In genomic region chr5:32459251-32459881, GRCm38 (mm10) we compare ENCODE assay signal across 8 mouse cellular contexts. TPM values are rescaled to one million over a fixed set of nuclear protein-coding genes. Genes with fewer than 3 reads are reported as not detected.
DNase-seq lines count a peak whose midpoint lies in the region; ATAC-seq lines count a peak whose summit lies in the region.

No protein-coding gene starts in this region.

- H3K27me3 ChIP-seq in heart, embryonic 16.5 days (ENCODE audit: control insufficient read depth, insufficient read depth, low read length), result no peaks in the 10 kb centered on the region
- H3K27me3 ChIP-seq in midbrain, embryonic 15.5 days (replicated peaks), result no peaks in the 10 kb centered on the region

- H3K36me3 ChIP-seq in heart, embryonic 16.5 days (ENCODE audit: control insufficient read depth, insufficient read depth), result no peaks in the 10 kb centered on the region
- H3K36me3 ChIP-seq in midbrain, embryonic 15.5 days (replicated peaks), result no peaks in the 10 kb centered on the region

- peak; percentile 71 for ATAC-seq in heart, embryonic 16.5 days (replicated peaks; ENCODE audit: extremely low read depth, insufficient read depth, low FRiP score)
- ATAC-seq in erythroid progenitor cell, adult 5-6 weeks (replicated peaks; ENCODE audit: low FRiP score, poor library complexity, severe bottlenecking), result peak; percentile 32
- peak; percentile 87 for ATAC-seq in midbrain, embryonic 15.5 days (replicated peaks)

- H3K4me1 ChIP-seq in heart, embryonic 16.5 days (ENCODE audit: control insufficient read depth, insufficient read depth, low read length), result peaks cover 23% of the 10 kb centered on the region
- H3K4me1 ChIP-seq in midbrain, embryonic 15.5 days, result peaks cover 16% of the 10 kb centered on the region

- peak overlapping the region; percentile 67; the same call in 1 of the 2 replicates for H3K4me2 ChIP-seq in heart, embryonic 16.5 days (ENCODE audit: low read depth, low read length)
- peak overlapping the region; percentile 82 for H3K4me2 ChIP-seq in midbrain, embryonic 15.5 days

- peak overlapping the region; percentile 93 for H3K4me3 ChIP-seq in heart, embryonic 16.5 days (ENCODE audit: low read length)
- H3K4me3 ChIP-seq in midbrain, embryonic 15.5 days, result peak overlapping the region; percentile 94

- peak overlapping the region; percentile 98 for H3K27ac ChIP-seq in heart, embryonic 16.5 days (ENCODE audit: low read length)
- peak overlapping the region; percentile 99 for H3K27ac ChIP-seq in midbrain, embryonic 15.5 days

- H3K9ac ChIP-seq in heart, embryonic 16.5 days (ENCODE audit: low read length), result peak overlapping the region; percentile 97
- H3K9ac ChIP-seq in midbrain, embryonic 15.5 days, result peak overlapping the region; percentile 99

- WGBS in heart, embryonic 16.5 days, result under 1% methylated on average over 60 of the region's 63 CpGs
- WGBS in midbrain, embryonic 15.5 days, result 0% methylated on average over 46 of the region's 63 CpGs

- H3K9me3 ChIP-seq in heart, embryonic 16.5 days (replicated peaks; ENCODE audit: control insufficient read depth, low read length), result no peaks in the 10 kb centered on the region
- H3K9me3 ChIP-seq in midbrain, embryonic 15.5 days, result no peaks in the 10 kb centered on the region

- no peak for DNase-seq in heart, postnatal 14 days
- DNase-seq in urinary bladder, postnatal 10 days (ENCODE audit: low spot score), result peak; percentile 32
- DNase-seq in urinary bladder, postnatal 36 days (ENCODE audit: low spot score in 2 of 2), result no peak
- DNase-seq in layer of hippocampus, postnatal 25 days (ENCODE audit: extremely low spot score in 1 of 2, low spot score in 1 of 2), result peak; percentile 22 to 42
- DNase-seq in gastrocnemius, postnatal 25 days, result no peak

- intact Hi-C loops in heart, postnatal 14 days (cut with DNase I), result no loop called here

RNA-seq across cellular contexts. Expression of gene Ppp1cb, which starts 0.7 kb away (rescaled TPM):
- polyA plus RNA-seq in heart, embryonic 16.5 days (2015; fragmentation: Nextera tagmentation; extraction: Ambion mirVana), result 225 and 251 TPM in 2 replicates
- total RNA-seq in heart, postnatal 14 days (2021), result 100 to 1,000 TPM; 476 to 479 TPM
- 194 and 207 TPM in 2 replicates for total RNA-seq in erythroid progenitor cell, adult 5-6 weeks (2015; ENCODE audit: low replicate concordance)
- total RNA-seq in erythroid progenitor cell, adult 5-6 weeks (2017; ENCODE audit: low replicate concordance), result 395 and 426 TPM in 2 replicates
- 100 to 1,000 TPM; 390 to 468 TPM for total RNA-seq in layer of hippocampus, postnatal 25 days (2021)
- 195 and 199 TPM in 2 replicates for polyA plus RNA-seq in midbrain, embryonic 15.5 days (2015; fragmentation: Nextera tagmentation; extraction: Ambion mirVana)
- 100 to 1,000 TPM; 407 TPM for total RNA-seq in gastrocnemius, postnatal 25 days (2021)

Comparison
In these comparisons a context has a peak if more than half of its experiments do, and no peak if none do; other contexts are left out.
1. DNase-seq: peak in urinary bladder, postnatal 10 days (single experiment) and layer of hippocampus, postnatal 25 days (2 of 2); none in heart, postnatal 14 days (0 of 2), urinary bladder, postnatal 36 days (0 of 2) and gastrocnemius, postnatal 25 days (single experiment).
2. ATAC-seq: peak in every context shown above with its lines; median percentile 87 in midbrain, embryonic 15.5 days; 71 in heart, embryonic 16.5 days; 32 in erythroid progenitor cell, adult 5-6 weeks.